Mouse (Mus musculus): ENCODE data around the gene Fuca1.

DNA sequence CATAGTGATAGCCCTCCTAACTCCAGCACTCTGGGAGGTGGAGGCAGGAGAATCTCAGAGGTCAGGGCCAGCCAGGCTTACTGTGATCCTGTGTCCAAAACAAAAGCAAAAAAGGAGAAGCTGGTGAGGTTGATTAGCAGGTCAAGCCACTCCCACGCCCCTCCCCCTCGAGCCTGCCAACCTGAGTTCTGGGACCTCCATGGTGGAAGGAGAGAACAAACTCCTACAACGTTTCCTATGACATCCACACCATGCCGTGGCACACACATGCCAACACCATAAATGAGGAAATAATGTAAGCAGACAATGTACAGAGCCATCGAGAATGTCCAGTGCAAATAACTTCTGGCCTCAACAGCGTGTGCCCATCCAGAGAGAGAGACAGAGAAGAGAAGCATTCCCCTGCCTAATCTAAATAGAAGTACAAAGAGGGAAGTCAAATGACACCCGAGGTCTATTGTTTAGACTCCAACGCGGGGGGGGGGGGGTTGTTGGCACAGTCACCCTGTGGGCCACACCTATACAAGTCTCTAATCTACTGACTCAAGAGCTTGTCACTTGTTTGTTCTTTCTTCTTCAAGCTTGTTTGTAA, 44.4 kb upstream of the Fuca1 start:
- no peak for TF ChIP-seq CTCF (IDR thresholded peaks at IDR 0.05; ENCODE audit: borderline replicate concordance, extremely low read depth, insufficient read depth, insufficient read length)
- no peak for TF ChIP-seq POLR2A (IDR thresholded peaks at IDR 0.05; ENCODE audit: borderline replicate concordance, extremely low read depth, insufficient read depth, insufficient read length, poor library complexity, severe bottlenecking)
